Mouse (Mus musculus): ENCODE data around the gene Angel1. TPM values are rescaled to one million over a fixed set of nuclear protein-coding genes. Genes with fewer than 3 reads are reported as not detected.

The Angel1 gene
- total RNA-seq, 1 experiment from 2014 or later = 2.7 TPM

DNA sequence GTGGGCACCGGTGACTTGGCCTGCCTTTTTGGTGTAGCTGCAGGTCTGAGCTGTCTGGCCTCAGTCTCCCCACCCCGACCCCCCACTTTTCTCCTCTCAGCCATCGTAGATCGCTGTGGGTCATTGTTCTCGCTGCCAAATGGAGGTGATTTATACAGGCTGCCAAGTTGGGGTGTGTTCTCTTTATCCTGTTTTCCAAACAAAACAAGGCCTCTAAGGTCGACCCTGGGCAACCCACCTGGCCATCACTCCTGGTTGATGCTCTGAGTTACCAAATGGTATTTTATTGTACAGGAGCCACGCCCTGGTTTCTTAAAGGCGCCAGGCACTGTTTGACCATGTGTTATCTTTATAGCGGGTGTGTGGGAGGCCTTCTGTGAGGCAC is 46.7 kb downstream of the Angel1 start:
- no peak for DNase-seq

DNA sequence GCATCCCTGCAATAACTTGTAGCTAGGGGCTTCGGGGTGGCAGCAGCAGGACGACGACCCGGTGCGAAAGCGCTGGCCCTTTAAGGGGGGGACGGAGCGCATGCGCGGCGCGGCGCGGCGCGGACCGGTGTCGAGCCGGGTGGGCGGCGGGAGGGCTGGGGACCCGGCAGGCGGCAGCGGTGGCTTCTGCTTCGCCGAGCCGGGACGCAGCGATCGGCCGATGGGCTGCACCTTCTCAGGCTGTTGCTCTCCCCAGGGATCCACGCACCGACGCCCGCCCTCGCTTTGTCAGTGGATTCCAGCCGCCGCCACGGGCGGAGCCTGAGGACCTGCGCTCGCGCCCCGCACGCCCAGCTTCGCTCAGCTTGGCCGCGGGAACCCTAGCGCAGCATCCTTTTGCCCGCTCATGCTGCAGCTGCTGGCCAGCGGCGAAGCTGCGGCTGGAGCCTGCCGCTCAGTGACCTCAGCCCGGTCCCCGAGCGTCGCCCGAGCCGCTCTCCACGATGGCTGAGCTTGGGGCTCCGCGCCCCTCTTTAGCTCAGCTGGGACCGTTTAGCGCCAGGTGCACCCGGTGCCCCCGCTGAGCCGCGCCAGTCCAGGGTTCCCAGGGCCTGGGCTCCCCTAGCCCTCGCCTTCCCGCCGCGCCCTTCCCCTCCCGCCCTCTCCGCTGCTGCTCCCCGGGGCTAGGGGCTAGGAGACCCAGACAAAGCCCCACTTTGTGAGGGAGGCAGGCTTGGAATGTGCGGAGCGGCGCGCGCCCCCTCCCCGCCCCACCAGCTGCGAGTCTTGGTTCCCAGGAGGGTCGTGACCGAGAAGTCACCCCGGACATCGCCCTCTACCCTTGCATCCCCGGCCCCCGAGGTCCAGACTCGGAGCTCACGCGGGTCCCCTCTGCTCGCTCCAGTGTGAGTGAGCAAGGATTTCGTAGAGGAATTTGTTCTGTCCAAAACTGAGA is 47.4 kb downstream of the Angel1 start, which contains the start of gene Vash1:
Gene Vash1 (plus strand): TSS at position 110 of the 955 bp plus-strand sequence.
- peak; percentile 69 for DNase-seq

DNA sequence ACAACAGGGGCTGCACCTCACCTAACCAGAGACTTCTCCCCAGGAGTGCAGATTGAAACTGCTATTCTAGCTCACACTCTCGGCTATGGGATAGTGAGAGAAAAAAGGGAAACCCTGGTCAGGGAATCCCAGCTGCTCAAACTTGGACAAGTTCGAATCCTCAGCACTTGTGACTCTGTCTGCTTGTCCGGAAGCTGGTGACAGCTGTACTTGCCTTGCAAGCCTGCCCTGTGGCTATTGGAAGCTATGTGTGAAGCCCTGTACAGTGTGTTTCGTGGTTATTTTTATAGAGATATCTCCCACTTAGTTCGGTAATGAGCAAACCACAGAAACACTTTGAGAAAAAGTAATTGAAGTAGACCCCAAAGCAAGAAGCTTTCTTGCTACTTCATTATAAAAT is 53.8 kb downstream of the Angel1 start:
- no peak for DNase-seq

DNA sequence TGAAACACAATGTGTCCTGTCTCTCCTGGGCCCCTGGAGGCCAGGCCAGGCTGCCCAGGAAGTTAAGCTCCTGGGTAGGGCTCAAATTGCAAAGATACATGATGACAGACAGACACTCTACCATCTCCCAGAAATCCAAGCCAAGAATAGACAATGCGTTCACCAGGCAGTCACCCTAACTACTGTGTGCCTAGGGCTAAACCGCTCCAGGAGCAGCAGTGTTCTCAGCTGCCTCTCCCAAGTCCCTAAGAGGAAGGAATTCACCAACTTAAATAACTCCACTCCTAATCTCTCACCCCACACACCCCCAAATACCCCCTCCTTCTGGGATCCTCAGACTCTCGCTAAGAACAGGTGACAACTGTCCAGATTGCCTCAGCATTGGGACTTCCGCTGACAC is 54.2 kb downstream of the Angel1 start:
- DNase-seq = no peak

DNA sequence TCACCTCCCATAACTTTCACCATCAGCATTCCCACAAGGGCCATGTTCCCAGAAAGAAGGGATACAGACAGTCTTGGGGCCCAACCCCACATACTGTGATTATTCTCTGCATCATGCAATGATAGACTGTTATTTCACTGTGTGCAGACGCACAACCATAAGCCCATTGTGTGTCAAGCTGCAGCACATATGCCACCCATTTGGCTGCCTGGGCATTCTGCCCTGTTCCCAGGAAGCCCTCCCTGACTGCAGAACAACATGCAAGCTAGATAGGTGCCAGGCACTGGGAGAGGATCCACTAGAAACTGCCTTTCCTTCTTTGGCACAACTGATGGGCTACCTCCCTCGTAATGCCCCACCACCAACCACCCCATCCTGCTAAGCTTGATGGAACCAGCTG is 57.9 kb downstream of the Angel1 start:
- DNase-seq = no peak

DNA sequence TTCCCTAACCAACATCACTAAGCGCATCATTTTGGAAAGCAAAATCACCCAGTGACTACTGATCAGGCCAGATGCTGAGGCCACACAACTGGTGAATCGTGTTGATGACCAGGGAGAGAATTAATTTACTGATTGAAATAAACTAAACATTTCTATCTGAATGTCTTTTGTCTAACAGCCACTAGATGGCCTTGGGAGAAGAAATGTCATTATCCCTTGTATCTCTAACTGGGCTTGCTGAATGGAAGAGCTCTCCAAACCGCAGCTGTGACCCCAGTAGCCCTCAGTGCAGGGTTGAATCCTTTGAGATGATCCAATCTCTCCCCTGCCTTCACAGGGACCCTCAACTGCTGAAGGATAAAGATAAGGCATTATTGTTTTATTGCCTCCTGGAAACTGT is 60.6 kb downstream of the Angel1 start:
- DNase-seq = no peak

DNA sequence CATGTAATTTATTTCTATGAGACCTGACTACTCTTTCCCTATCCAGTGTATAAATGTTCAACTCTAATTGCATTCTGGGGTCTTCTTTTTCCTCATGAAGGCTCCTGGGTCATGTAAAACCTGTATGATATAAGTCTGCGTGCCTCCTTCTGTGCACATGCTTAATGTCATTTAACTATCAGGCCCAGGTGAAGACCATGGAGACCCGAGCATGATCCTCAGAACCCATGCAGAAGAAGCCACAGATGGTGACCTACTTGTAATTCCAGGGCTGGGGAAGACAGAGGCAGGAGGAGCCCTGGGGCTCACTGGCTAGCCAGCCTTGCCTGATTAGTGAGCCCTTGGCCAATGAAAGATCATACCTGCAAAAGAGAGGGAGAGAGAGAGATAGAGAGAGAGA is 65.8 kb downstream of the Angel1 start:
- no peak for DNase-seq

DNA sequence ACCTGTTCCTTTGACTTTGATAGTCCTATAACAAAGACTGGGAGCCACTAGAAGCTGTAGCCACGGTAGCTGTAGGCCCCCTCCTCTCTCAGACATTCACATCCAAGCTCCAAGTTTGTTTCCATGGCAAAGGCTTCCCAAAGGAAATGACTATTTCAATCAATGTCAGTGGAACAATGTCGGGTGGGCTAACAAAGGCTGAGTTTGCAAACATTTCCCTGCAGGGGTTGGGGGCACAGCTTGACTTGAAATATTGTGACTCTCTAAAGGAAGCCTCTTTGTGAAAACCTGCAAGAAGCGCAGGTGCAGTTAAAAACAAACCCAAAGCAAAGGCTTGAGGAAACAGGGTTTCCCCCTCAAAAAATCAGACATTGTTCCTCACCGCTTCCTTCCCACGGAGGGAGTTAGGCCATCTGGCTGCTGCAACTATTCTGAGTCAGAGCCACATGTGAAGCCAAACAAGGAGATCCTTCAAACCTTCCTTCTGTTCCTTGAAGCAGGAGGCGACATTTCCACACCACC is 66.8 kb downstream of the Angel1 start:
- DNase-seq = no peak

DNA sequence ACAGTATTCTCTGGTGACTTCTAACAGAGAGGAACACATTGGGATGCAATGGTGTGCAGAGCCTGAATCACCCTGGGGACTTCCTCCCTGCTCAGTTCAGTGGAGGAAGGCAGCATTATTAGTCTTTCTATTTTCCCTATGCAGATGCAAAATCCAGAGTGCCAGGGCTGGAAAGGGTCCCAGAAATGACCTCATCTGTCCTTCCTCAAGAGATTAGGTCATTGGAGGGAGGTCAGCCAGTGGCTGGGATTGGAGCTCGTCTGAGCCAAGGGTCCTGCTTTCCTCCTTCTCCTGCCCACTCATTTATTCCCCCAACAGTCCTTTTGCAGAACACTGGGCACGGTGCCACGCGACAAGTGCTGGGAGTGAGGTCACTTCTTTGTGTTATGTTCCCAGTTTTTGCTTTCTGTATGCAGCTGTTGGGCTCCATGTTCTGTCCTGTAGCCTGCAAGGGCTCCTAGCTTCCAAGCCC is 73.7 kb downstream of the Angel1 start:
- DNase-seq = peak; percentile 88

DNA sequence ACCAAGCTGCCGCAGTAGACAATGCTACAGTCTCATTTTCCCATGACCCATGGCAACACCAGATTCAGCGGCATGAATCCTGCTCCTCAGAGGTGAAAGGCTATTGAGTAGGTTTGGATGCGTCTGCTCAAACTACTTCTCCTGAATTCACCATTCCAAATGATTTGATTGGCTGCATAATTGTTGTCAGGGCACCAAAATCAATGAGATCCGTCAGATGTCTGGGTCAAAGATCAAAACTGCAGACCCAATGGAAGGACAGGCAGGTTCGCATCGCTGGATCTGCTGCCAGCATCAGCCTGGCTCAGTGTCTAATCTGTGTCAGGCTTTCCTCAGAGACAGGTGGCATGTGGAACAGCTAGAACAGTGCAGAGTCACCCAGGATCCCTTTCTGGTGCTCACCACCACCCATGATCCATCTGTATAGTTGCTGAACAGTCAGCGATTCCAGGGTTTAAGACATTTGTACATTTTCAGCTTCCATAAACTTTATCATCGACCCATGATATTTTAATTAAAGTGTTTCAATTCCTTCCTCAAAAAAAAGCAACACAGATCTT is 74.9 kb downstream of the Angel1 start:
- DNase-seq = no peak

Other genes with a start within 250 kb of the Angel1 start
- gene Vash1, start 47.8 kb downstream of the Angel1 start, total RNA-seq (2021) = 12.0 and 12.2 TPM in 2 replicates
- gene Lrrc74a, start 7.9 kb upstream of the Angel1 start, total RNA-seq (2021) = not detected in 2 replicates
- gene Irf2bpl, start 158.3 kb upstream of the Angel1 start, total RNA-seq (2021) = 48.4 and 53.8 TPM in 2 replicates
- 26.2 and 29.1 TPM in 2 replicates for gene Cipc, start 220.6 kb upstream of the Angel1 start, total RNA-seq (2021)